Mouse (Mus musculus) thymus, adult 18-20 months (tissue): ENCODE measurements around the gene Fbrsl1.
"Not testable (repeated sequence)": the region's sequence is repeated elsewhere in the genome, so short reads cannot be mapped to it uniquely, and the experiment has no call there.

Experiments used
- DNase-seq, 2 experiments: peaks; one replicate each; pipeline ENCODE4 v3.0.0; 2022; ENCODE audit warnings: mixed read lengths in 2 of 2

The Fbrsl1 gene

DNA sequence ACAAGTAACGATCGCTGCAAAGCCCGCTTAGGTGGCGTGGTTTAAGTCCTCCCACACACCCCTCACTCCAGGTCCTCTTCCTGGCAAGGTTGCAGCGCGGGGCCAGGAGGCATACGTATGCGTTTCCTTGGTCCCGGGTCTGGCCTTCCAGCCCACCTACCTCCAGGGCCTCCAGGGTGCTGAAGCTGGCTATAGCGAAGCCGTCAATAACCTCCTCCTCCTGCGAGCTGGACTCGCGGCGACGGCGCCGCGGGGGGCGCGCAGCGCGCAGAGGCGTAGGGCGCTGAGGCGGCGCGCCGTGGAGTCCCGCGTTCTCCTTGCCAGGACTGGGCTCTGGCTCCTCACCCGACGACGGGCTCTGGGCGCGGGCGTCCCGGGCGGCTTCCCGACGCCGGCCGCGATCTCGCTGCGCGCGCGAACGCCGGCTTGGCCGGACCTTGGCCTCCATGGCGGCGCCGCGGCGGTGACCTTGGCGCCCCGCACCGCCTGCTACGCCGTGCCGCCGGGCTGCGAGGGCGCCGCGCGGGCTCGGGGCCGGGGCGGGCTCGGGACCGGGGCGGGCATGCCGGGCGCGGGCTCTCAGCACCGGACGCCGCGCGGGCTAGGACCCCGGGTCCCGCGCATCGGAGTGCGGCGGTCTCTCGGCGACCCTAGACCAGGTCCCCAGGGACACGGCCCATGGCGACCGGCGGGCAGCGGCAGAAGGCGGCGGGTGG, 425 bp downstream of the Fbrsl1 start:
- peak; percentile 31 to 37 for DNase-seq

DNA sequence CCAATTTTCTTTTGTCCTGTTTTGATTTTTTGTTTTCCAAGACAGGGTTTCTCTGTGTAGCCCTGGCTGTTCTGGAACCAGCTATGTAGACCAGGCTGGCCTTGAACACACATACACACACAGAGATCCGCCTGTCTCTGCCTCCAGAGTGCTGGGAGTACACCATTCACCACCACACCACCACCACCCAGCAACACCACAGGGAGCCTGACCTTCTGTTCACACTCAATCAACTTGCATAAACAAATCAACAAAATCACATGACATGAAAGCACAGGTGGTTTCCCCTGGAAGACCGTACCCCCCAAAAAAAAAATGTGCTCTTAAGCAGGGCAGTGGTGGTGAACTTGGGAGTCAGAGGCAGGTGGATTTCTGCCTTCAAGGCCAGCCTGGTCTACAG, 3.8 kb downstream of the Fbrsl1 start:
- DNase-seq: no peak

DNA sequence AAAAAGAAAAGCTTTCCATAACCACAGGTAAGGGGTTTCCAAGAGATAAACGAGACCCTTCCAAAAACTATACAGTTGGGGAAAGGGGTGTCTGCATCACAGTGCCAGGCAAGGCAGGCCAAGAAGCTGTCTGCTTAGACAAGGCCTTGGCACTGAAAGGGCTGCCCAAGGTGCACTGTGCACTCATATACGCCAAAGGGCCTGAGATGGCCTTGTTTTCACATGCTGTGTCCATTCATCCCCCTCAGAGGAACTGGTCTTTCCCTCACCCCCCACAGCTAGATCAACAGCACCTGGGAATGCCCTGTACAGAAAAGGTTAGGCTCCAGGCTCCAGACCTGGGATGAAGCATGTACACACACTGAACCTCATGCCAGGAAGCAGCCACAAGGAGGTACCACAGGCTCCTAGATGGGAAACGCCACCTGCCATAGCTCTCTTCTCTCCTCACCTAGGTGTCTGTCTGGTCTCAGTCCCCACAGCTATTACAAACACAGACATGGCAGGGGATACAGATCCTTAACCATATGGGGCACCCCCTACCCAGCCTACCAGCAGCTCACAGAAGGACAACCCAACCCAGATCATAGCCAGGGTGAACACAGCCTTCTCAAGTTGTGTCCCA, 5.2 kb downstream of the Fbrsl1 start:
- DNase-seq: no peak

DNA sequence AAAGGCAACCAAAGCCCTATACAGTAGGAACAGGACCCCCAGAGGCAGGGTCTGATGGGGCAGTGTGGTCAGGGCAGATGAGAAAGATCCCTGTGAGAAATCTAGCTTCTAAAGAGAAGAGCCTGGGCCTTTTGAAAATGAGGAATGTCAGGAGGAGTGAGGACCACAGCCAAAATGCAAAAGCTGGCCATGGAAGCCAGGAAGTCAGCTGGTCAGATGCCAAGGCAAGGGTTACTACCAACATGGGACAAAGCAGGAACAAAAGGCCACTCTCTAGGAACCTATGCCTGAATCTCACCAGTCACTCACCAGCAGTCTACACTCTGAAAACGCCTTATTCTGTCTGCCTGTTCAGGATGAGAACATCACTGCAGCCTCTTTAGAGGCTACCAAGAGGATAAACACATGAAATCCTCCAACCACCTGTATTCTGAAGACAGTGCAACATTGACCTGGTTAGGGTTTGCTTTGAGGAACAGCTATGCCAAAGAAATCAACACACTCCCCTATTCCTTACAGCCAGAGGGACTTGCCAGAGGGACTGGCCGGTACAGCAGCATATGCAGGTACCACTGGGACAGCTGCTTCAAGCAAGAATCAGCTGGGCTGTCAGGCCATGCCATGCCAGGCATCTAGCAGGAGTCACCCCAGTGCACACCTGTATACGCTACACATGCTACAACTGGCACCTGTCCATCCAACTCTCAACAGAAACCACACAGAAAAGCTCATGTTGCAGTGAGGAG, 8.6 kb downstream of the Fbrsl1 start:
- DNase-seq: no peak

DNA sequence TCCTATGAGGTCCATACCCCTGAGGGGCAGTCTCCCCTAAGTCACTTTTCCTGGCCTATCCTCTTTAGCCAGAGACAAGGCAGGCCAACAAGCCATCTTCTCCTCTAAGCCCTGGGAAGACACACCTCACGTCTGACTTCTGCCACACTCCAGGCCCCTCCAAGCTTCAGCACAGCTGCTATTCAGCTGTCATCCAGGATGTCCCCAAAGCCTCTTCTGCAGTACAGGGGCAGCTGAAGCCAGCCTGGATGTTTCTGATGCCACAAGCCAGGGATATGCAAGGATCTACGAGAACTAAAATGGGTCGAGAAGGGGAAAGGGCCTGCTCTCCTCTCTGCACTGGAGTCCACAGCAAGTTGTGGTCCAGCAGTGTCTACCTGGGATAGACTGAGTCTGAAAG, 9.7 kb downstream of the Fbrsl1 start:
- no peak for DNase-seq

DNA sequence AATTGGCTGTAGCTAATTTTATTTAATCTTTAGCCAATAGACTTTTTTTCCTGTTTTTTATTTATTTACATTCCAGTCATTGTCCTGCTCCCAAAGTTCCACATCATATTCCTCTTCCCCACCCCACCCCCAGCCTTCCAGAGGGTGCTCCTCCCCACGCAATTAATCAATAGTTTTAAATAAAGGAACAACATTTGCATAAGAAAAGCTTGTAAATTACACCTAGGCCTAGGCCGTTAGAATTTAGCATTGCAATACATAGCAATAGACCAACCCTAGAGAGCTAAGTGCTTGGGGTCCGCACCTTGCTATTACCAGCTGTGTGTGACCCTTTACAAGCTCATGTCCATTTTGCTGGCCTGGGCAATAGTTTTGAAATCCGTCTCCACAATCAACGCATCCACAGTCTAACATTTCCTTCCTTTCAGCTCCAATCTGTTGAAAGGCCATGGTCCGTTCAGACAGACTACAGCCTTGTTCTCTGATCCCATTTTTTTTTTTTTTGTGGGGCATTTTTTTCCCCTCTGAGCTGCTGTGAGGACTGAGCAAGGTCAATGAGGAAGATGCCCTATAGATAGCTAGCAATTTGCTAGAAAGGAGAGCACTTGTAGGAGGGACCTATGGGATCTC, 10.6 kb downstream of the Fbrsl1 start:
- no peak for DNase-seq

DNA sequence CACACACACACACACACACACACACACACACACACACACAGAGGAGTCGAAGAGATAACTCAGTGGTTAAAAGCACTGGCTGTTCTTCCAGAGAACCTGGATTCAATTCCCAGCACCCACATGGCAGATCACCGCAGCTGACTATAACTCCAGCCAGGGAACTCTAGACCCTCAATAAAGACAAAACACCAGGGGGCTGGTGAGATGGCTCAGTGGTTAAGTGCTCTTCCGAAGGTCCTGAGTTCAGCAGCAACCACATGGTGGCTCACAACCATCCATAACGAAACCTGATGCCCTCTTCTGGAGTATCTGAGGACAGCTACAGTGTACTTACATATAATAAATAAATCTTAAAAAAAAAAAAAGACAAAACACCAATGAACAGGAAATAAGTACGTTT, 12.1 kb downstream of the Fbrsl1 start:
- DNase-seq: not testable (repeated sequence)

DNA sequence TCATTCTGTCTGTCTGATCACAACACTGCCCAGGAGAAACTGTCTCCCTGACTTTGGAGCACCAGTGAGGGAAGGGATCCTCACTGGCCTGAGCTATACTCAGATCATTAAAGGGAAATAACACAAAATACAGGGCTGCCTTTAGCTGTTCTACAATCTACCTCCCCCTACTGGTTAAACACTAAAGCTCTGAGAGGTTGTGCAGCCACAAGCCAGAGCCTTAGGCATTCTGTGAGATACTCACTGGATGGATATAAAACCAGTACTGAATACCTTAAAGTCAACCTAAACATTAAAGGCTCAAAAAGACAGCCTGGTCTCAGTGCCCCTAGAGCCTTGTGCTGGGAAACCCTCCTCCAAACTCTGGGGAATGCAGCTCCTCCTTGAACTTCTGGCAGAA, 13.5 kb downstream of the Fbrsl1 start:
- DNase-seq: no peak

DNA sequence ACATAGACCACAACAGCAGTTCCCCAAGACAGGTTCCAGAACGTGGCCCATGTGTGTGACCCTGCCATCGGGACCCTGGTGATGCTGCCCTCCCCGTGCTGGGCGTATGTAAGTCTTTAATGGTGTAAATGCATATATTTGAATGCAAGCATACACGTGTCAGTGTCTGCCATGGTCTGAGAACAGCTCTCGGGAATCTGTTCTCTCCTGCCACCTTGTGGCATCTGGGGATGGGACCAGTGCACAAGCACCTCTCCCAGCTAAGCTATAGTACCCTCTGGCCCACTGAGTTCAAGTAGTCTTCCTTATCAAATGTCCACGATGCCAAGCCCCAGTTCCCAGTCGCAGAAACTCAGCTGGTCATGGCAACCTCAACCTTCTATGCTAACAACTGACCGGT, 19.3 kb downstream of the Fbrsl1 start:
- DNase-seq: no peak

DNA sequence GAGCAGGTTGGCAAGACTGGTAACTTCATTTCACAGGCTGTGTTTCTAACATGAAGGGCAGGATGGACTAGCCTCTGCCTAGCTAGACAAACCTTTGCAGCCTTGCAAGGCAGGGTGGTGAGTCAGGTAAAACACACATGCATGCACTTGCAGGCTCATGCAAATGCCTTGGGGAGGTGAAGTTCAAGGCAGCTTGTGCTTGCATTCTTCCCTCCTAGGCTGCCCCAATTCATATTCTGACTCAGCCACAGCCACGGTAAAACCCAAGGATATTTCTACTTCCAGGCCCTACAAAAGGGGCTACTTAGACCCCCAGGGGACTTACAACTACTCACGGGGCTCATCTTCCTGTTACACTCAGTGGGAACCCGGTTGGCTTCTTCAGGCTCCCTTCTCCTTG, 20.0 kb downstream of the Fbrsl1 start:
- no peak for DNase-seq

DNA sequence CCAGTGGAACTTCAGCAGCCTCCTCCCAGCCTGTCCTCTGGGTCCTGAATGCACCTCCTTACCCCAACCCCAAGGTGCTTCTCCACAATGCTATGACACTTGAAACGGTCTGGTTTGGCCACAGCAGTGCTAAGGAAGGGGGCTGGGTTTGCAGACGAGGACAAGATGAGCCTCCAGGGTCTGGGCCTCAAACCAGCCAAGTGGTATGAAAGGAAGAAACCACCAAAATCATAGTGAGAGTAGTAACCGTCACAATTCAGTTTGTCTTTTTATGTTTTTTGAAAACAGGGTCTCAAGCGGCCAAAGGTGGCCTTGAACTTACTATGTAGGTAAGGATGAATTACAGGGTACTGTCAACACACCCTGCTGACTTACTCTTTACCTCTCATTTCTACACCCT, 23.1 kb downstream of the Fbrsl1 start:
- no peak for DNase-seq

DNA sequence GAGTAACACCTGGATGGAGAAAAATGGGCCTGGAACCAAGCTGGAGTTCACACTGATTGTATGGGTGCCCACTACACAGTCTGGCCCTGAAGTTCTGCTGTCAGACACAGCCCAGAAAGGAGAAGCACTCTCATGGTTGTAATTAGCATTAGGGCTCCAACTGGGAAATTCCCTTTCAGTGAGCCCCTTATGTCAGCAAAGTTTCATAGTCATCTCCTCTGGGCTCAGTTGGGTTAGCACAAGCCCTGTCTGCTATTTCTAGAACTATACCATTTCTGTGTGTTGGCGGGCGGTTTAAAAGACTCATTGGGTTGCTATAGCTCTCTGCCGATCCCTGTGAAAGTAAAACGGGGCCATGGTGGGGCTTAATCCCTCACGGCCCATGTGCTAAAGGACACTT, 24.1 kb downstream of the Fbrsl1 start:
- no peak for DNase-seq

DNA sequence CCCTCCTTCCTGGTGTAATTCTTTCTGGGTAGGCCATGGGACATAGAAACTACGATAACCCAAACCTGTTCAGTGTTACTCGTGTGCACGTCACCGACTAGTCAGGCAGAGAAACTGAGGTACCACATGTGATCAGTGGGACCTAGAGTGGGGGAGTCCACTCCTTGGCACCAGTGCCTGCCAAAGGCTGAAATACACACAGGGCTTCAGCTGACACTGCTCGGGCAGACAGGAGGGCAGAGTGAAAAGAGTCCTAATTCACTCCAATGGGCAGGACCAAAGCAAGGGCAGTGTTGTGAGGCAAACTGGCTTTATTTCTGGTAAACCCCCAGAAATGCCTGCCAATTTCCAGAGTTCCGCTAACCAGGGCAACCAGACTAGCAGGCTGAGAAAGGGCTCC, 26.9 kb downstream of the Fbrsl1 start:
- DNase-seq: no peak

DNA sequence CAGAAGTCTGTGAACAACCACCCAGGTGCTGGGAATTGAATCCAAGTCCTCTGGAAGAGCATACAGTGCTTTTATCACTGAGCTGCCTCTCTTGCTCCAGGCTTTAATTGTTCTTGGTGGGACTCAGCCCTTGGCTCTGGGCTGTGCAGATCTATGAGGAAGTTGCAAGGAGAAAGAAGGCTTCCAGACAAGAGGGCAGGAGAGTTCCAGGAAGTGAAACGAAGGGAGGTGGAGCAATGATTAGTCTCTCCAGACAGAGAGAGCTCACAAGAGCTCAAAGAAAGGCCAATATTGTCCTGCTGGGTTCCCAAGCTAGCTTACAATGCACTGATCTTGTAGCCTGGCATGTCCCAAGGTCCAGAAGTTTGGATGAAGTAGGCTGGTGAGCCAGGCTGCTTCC, 27.4 kb downstream of the Fbrsl1 start:
- DNase-seq: no peak

DNA sequence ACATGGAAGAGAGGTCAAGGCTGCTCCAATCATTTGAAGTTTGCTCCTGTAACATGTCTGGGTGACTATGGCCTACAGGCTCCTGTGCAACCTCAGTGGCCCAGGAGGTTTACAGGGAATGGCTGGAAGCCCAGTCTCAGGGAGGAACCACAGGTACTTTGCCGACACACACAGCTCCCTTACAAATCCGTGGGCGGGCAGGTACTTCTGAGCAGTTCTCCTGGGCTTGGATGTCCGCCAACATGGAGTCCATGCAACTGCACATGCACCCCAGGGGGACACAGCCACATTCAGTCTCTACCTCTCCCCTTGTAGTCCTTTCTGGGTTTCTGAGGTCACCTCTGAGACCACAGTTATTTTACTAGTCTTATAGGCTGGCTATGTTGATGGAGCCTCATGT, 28.1 kb downstream of the Fbrsl1 start:
- no peak for DNase-seq

DNA sequence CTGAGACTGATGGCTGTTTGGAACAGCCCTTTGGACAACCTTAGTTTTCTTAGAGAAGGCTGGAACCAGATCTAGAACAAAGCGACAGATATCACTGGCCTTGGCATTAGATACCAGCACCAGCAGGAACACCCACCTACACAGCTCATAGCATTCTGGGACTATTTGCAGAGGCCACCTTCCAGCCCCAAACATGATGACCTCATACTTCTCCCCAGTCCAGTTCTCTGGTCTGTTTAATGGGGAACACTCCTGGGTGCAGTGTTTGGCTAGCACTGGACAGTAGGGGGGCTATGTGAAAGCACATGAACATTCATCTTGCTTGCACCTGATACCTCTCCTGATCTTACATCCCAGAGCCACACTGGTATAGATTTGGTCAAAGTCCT, 29.8 kb downstream of the Fbrsl1 start:
- no peak for DNase-seq

DNA sequence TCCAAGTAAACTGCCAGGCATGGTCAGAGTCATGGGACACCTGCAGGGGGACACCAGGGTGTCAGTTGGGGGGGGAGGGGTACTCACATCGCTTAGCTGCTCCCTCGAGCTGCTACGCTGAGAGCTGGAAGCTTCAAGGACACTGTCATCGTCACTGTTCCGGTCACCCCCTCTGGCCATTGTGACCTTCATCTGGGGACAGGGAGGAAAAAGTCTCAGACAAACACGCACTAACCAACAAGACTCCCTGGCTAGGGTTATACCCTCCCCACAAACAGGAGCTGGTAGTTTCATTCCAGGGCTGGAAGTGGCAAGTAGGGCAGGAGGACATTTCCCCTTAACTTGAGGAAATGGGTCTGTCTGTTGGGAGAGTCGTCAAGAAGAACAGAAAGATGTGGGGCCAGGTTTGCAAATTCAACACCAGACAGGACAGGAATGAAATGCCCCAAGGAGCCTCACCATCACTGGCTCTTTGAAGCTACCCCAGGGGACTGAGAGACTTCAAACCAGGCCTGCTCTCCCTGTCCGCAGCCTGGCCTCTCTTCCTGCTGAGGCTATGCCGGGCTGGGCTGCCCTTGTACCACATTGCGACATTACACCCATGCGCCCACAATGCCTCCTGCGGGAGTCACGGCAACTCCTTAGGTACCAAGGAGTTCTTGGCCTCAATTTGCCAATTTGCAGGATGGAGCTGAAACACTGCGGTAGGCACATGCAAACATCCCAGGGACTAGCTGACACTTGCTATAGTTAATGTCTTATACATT, 30.4 kb downstream of the Fbrsl1 start:
- no peak for DNase-seq

DNA sequence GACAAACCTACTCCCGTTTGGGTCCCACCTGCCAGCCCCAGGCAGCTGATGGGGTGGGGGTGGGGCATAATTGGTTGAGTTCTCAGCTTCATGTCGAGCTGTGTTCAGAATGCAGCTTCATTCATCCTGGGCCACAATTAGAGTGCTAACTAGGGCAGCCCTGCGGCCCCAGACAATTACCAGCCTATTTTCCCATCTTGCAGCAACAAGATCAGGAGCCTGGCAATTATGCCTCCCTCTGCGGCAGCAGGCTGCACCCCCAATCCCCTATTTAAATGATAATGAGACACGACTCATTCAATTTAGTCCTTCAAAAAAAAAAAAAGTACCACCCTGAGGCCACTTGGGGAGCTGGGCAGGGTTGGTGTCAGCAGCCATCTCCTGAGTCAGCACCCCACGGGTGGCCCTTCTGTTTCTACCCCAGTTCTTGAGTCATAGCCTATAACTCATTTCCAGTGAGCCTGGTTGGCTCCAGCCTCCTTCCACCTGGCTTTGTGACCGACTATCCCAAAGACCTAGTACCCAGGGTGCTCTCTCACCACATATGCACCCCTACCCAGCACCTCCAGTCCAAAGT, 31.4 kb downstream of the Fbrsl1 start:
- no peak for DNase-seq

DNA sequence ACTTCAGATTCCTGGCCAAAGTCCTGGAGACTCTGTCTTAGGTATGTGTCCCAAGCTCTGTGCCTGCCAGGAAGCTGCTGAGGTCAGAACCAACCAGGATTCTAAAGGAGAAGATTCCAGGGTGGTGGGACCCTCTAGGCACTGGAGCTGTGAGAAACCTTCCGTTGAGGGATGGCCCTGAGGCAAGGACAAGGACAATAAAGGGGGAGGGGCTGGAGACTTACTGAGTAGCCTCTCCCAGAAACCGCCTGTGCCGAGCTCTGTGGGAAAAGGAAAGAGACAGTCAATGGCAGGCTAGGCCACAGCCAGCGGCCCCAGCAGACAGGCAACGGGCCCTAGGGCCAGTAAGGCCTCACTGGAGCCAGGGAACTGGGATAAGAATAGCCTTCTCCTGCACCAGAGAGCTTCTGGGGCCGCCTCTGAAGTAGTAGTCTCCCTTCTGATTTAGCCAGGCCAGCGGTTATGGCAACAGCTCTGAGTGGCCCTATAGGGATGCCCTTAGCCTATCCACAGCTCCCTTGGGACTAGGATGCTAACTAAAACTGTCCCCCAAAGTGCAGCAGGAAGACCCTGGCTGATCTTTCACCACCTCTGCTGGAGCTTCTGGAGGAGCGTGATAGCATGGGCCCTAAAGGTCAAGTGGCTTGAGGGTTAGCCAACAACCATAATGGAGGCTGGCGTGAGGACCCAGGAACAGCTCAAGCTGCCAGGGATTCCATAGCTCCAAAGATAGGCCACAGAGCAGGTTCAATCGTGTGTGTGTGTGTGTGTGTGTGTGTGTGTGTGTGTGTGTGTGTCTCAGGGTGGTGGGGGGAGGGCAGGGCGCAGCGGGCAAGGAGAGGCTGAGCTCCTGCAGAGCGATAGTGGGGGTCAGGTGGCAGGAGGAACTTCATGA, 32.2 kb downstream of the Fbrsl1 start:
- DNase-seq: no peak

DNA sequence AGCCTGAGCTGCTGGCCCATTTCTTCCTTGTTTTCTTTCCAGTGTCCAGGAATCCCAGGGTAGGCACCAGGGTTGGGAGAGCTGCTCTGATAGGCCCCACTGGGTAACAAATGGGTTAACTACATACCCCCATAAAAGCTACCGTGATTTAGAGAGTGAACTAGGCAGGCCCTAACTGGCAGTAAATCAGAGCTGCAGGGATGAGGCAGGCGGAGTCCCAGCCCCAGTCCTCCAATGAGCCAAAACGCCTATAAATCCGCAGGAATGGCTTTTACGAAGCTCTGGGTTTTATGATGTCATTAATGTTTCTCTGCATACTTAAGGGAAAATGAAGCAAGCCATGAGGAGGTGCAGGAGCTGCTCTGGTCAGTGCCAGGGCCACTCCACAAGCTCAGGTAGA, 33.3 kb downstream of the Fbrsl1 start:
- no peak for DNase-seq

DNA sequence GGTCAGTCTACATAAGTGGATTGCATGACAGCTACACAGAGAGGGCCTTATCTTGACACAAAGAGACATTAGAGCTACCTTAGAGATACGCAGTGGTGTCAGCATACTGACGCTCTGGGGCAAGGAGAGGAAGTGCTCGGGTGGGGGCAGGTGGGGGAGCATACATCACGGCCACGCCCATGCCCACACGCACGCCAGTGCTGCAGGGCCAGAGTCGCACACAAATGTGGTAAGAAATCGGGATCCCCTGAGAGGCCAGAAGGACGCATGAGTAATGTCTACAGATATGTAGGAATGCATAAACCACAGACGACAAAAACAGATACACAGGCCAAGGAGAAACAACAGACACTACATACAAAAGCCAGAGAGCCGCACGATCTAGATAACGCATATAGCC, 35.3 kb downstream of the Fbrsl1 start:
- DNase-seq: no peak

DNA sequence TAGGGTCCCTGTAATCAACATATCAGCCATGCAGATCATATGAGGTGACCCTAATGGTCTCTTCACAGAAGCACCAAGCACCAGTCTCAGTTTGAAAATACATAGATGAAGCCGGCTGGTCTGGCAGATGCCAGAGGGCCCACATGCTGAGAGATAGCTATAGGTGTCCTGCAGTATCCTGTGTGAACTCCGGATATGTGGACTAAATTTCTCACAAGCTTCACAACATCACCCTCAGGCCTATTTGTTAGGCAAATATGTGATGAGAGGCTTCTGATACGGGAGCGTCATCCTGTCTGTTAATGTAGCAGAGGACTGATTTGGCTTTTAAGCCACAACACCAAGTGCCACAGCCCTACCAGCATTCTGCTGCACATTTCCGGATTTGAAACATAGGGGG, 37.9 kb downstream of the Fbrsl1 start:
- no peak for DNase-seq
